Mouse (Mus musculus) C2C12 (cell line): ENCODE results near the gene Gm15262.

Experiments used
- CTCF ChIP-seq: IDR thresholded peaks from one replicate; pipeline ENCODE4 v1.5.1; 2011; ENCODE audit not compliant: control insufficient read depth, insufficient read depth, insufficient read length
- MAX ChIP-seq: IDR thresholded peaks from one replicate; pipeline ENCODE4 v1.6.1; 2011; ENCODE audit warnings: mild to moderate bottlenecking, control low read depth
- MYOD1 ChIP-seq: IDR thresholded peaks from one replicate; pipeline ENCODE4 v1.6.1; 2011; ENCODE audit warnings: low read depth; ENCODE audit not compliant: control insufficient read depth, insufficient read length

- TF ChIP-seq CTCF (no peak), MAX (no peak), MYOD1 (no peak)
Measured at GRCm38 (mm10) chrX:161371461-161371860, 84.2 kb downstream of the Gm15262 start.
